Mouse (Mus musculus) CH12.LX (cell line): ENCODE data around the gene Cep104. TPM values are rescaled to one million over a fixed set of nuclear protein-coding genes. Genes with fewer than 3 reads are reported as not detected.
A peak's percentile ranks its signal among the peaks of the same experiment; 100 is the strongest.

ENCODE experiments used
- DNase-seq: peaks from one replicate; pipeline ENCODE4 v3.0.0-alpha.2; 2013; ENCODE audit errors: extremely low read depth
- H3K27ac ChIP-seq: 2 replicates; pipeline ENCODE4 v1.5.1; 2012; ENCODE audit warnings: low read depth, mild to moderate bottlenecking, control low read depth, moderate library complexity; ENCODE audit not compliant: insufficient read depth
- H3K27me3 ChIP-seq: replicated peaks from 2 replicates; pipeline ENCODE3; 2012; ENCODE audit warnings: inconsistent platforms
- H3K36me3 ChIP-seq, 2 experiments: replicated peaks in 1 of 2; 2 replicates each; pipeline versions ENCODE3 to v1.6.1; 2012; ENCODE audit warnings: inconsistent platforms in 1 of 2, low read length in 1 of 2, mild to moderate bottlenecking in 1 of 2, mixed read lengths in 1 of 2, moderate library complexity in 1 of 2; ENCODE audit not compliant: control insufficient read depth in 1 of 2, insufficient read depth in 1 of 2
- H3K4me1 ChIP-seq, 2 experiments: 2 replicates each; pipeline ENCODE4 v1.6.1; 2012; ENCODE audit warnings: inconsistent platforms in 1 of 2, moderate library complexity in 1 of 2; ENCODE audit not compliant: insufficient read depth in 2 of 2, control insufficient read depth in 1 of 2
- H3K4me2 ChIP-seq: 2 replicates; pipeline ENCODE4 v1.6.1; 2012; ENCODE audit warnings: low read depth, mild to moderate bottlenecking, control low read depth; ENCODE audit not compliant: poor library complexity, insufficient read depth, severe bottlenecking
- H3K4me3 ChIP-seq, 3 experiments: fragments of 150-350 bp in 1 of 3; sonication (generic) in 1 of 3; replicated peaks in 1 of 3; 2 replicates each; pipeline versions ENCODE3 to v1.5.1; 2011 to 2012; ENCODE audit warnings: low read depth in 2 of 3, low read length in 2 of 3, mild to moderate bottlenecking in 2 of 3, moderate library complexity in 2 of 3, control low read depth in 1 of 3, improper control_type of control experiment in 1 of 3, inconsistent platforms in 1 of 3, mixed read lengths in 1 of 3; ENCODE audit not compliant: poor library complexity in 1 of 3
- H3K79me2 ChIP-seq: replicated peaks from 2 replicates; pipeline ENCODE4 v1.6.1; 2012; ENCODE audit warnings: mild to moderate bottlenecking, moderate library complexity; ENCODE audit not compliant: control insufficient read depth, poor library complexity, insufficient read depth, severe bottlenecking; ENCODE audit errors: extremely low read depth
- H3K9ac ChIP-seq: 2 replicates; pipeline ENCODE4 v1.6.1; 2012; ENCODE audit warnings: low read depth, mild to moderate bottlenecking, control low read depth, moderate library complexity; ENCODE audit not compliant: insufficient read depth
- H3K9me3 ChIP-seq: replicated peaks from 2 replicates; pipeline ENCODE3; 2012; ENCODE audit warnings: low read length, inconsistent platforms, mixed read lengths
- BHLHE40 ChIP-seq: IDR thresholded peaks from 2 replicates; pipeline ENCODE4 v1.6.1; 2011; ENCODE audit warnings: mild to moderate bottlenecking, low read depth, low read length, improper control_type of control experiment
- CHD2 ChIP-seq: IDR thresholded peaks from 2 replicates; pipeline ENCODE4 v1.6.1; 2011; ENCODE audit warnings: low read length, improper control_type of control experiment
- CTCF ChIP-seq, 2 experiments: IDR thresholded peaks in 1 of 2; conservative IDR thresholded peaks in 1 of 2; 2 replicates each; pipeline ENCODE4 v1.5.1; 2011 to 2012; ENCODE audit warnings: low read depth in 2 of 2, low read length in 2 of 2, improper control_type of control experiment in 1 of 2, inconsistent platforms in 1 of 2, mild to moderate bottlenecking in 1 of 2, moderate library complexity in 1 of 2
- EP300 ChIP-seq: IDR thresholded peaks from 2 replicates; pipeline ENCODE4 v1.6.1; 2011; ENCODE audit warnings: low read length, improper control_type of control experiment
- GABPA ChIP-seq: IDR thresholded peaks from 2 replicates; pipeline ENCODE4 v1.6.1; 2012; ENCODE audit warnings: low read depth, low read length, improper control_type of control experiment, inconsistent platforms; ENCODE audit not compliant: insufficient replicate concordance
- HCFC1 ChIP-seq: IDR thresholded peaks from 2 replicates; pipeline ENCODE4 v1.6.1; 2012; ENCODE audit warnings: low read depth, mild to moderate bottlenecking, inconsistent platforms, low read length, improper control_type of control experiment
- IRF4 ChIP-seq: IDR thresholded peaks from 2 replicates; pipeline ENCODE4 v1.6.1; 2014; ENCODE audit warnings: low read depth, mild to moderate bottlenecking, inconsistent platforms, low read length, improper control_type of control experiment
- JUN ChIP-seq: IDR thresholded peaks from 2 replicates; pipeline ENCODE4 v1.6.1; 2011; ENCODE audit warnings: low read depth, mild to moderate bottlenecking, low read length, improper control_type of control experiment, moderate library complexity; ENCODE audit not compliant: insufficient read depth
- MAFK ChIP-seq: IDR thresholded peaks from 2 replicates; pipeline ENCODE4 v1.6.1; 2011; ENCODE audit warnings: low read length, improper control_type of control experiment; ENCODE audit not compliant: insufficient replicate concordance
- MAZ ChIP-seq: IDR thresholded peaks from 2 replicates; pipeline ENCODE4 v1.6.1; 2012; ENCODE audit warnings: low read depth, mild to moderate bottlenecking, inconsistent platforms, low read length, improper control_type of control experiment, moderate library complexity
- MEF2A ChIP-seq: IDR thresholded peaks from 2 replicates; pipeline ENCODE4 v1.6.1; 2014; ENCODE audit warnings: low read depth, mild to moderate bottlenecking, inconsistent platforms, low read length, improper control_type of control experiment, borderline replicate concordance
- MXI1 ChIP-seq: IDR thresholded peaks from 2 replicates; pipeline ENCODE4 v1.6.1; 2011; ENCODE audit warnings: mild to moderate bottlenecking, low read depth, low read length, improper control_type of control experiment
- MYC ChIP-seq: IDR thresholded peaks from 2 replicates; pipeline ENCODE4 v1.6.1; 2011; ENCODE audit warnings: low read depth, mild to moderate bottlenecking, improper control_type of control experiment, low read length
- NELFE ChIP-seq: IDR thresholded peaks from 2 replicates; pipeline ENCODE4 v1.6.1; 2011; ENCODE audit warnings: low read depth, low read length, improper control_type of control experiment
- POLR2A ChIP-seq: IDR thresholded peaks from 2 replicates; pipeline ENCODE4 v1.6.1; 2011; ENCODE audit warnings: low read depth, mild to moderate bottlenecking, improper control_type of control experiment, low read length
- POLR2AphosphoS2 ChIP-seq: IDR thresholded peaks from 2 replicates; pipeline ENCODE4 v1.6.1; 2011; ENCODE audit warnings: low read depth, low read length, improper control_type of control experiment
- RAD21 ChIP-seq: IDR thresholded peaks from 2 replicates; pipeline ENCODE4 v1.6.1; 2011; ENCODE audit warnings: low read depth, mild to moderate bottlenecking, low read length, improper control_type of control experiment, moderate library complexity
- RCOR1 ChIP-seq: conservative IDR thresholded peaks from 2 replicates; pipeline ENCODE4 v1.6.1; 2012; ENCODE audit warnings: low read depth, mild to moderate bottlenecking, inconsistent platforms, low read length, improper control_type of control experiment
- SMC3 ChIP-seq: IDR thresholded peaks from 2 replicates; pipeline ENCODE4 v1.6.1; 2011; ENCODE audit warnings: low read depth, low read length, improper control_type of control experiment
- TBP ChIP-seq: conservative IDR thresholded peaks from 2 replicates; pipeline ENCODE4 v1.6.1; 2011; ENCODE audit warnings: low read depth, low read length, improper control_type of control experiment
- TCF12 ChIP-seq: IDR thresholded peaks from 2 replicates; pipeline ENCODE4 v1.6.1; 2014; ENCODE audit warnings: low read depth, mild to moderate bottlenecking, inconsistent platforms, low read length, improper control_type of control experiment
- ZMIZ1 ChIP-seq: IDR thresholded peaks from 2 replicates; pipeline ENCODE4 v1.6.1; 2012; ENCODE audit warnings: low read depth, mild to moderate bottlenecking, inconsistent platforms, low read length, improper control_type of control experiment
- dilution Hi-C: fragments of 300-500 bp; cut with MboI; formaldehyde crosslinking; loops from 2 replicates; pipeline ENCODE4 v1.14.3; 2020; ENCODE audit warnings: low sequenced_read_pairs; ENCODE audit not compliant: extremely low pct_unique_long_range_greater_than_20kb, extremely low pct_ligation_motif_present
- in situ Hi-C: fragments of 300-500 bp; cut with MboI; formaldehyde crosslinking; loops from 3 replicates; pipeline ENCODE4 v1.14.3; 2019; ENCODE audit warnings: low sequenced_read_pairs, low pct_ligation_motif_present, low pct_unique_long_range_greater_than_20kb, mixed read lengths
- polyA plus RNA-seq: library from polyadenylated mRNA; unstranded; fragments of >175 nt; gene quantifications from 2 replicates; pipeline ENCODE4 v1.2.1, GENCODE M21; 2012; ENCODE audit warnings: low read depth; ENCODE audit not compliant: insufficient read length
- total RNA-seq, 2 experiments: library from RNA; depleted of rRNA; stranded (reverse); fragments of 300-350 nt in 1 of 2; fragments of >200 nt in 1 of 2; gene quantifications; 2 replicates each; pipeline ENCODE4 v1.2.3; 2012 to 2014

The Cep104 gene
- total and polyA plus RNA-seq, 3 experiments: 4.6 to 10.9 (median 7.0) TPM

DNA sequence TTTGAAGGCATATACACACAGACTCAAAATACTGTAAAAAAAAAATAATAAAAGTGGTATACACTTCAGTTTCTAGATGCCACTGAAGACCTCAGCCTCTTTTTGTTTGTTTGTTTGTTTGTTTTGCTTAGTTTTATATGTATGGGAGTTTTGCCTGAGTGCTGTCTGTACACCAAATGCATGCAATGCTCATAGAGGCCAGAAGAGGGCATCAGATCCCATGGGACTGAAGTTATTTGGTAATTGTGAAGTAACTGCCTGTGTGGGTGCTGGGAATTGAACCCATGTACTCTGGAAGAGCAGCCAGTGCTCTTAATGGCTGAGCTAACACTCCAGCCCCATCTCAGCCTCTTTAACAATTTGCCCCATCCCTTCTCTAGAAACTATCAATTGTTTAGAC, 53.7 kb downstream of the Cep104 start:
- Histone ChIP-seq H3K9ac (no peak overlapping the region), H3K36me3 (no peaks in the 10 kb centered on the region)
- peak; percentile 43 for DNase-seq
- peak; percentile 46 for TF ChIP-seq RAD21
- 0 out of 2 replicates have a peak, but pooled peaks have one; percentile 7 for TF ChIP-seq SMC3
- TF ChIP-seq TCF12: no peak
- TF ChIP-seq IRF4: no peak
- no peak for TF ChIP-seq HCFC1
- no peak for TF ChIP-seq MXI1
- TF ChIP-seq MEF2A: no peak
- TF ChIP-seq POLR2A: no peak
- TF ChIP-seq MAFK: no peak
- TF ChIP-seq BHLHE40: no peak
- TF ChIP-seq POLR2AphosphoS2: no peak
- peak; percentile 34 to 62; a peak in 3 of 4 replicates for TF ChIP-seq CTCF (conservative IDR thresholded peaks at IDR 0.05 in 1 of 2, IDR thresholded peaks at IDR 0.05 in 1 of 2; ENCODE audit: low read depth in 2 of 2, low read length in 2 of 2)
- TF ChIP-seq MAZ: no peak
- no peak for TF ChIP-seq CHD2
- TF ChIP-seq JUN: no peak
- TF ChIP-seq, all 38 proteins: peak for 3
- in situ Hi-C loops: loop anchor here (25.0 kb wide), 1 partner anchor 784 kb away; no protein-coding TSS in a partner anchor
- H3K27me3 ChIP-seq: peaks cover 40% of the 10 kb centered on the region
- no peaks in the 10 kb centered on the region for H3K79me2 ChIP-seq
- dilution Hi-C loops: no loop called here
- peaks cover 6 to 10% of the 10 kb centered on the region in 2 experiments; a peak in 2 of 4 replicates for H3K4me1 ChIP-seq
- H3K9me3 ChIP-seq: no peaks in the 10 kb centered on the region
- H3K27ac ChIP-seq: no peak overlapping the region
- no peak overlapping the region for H3K4me2 ChIP-seq
- H3K4me3 ChIP-seq: no peak overlapping the region

DNA sequence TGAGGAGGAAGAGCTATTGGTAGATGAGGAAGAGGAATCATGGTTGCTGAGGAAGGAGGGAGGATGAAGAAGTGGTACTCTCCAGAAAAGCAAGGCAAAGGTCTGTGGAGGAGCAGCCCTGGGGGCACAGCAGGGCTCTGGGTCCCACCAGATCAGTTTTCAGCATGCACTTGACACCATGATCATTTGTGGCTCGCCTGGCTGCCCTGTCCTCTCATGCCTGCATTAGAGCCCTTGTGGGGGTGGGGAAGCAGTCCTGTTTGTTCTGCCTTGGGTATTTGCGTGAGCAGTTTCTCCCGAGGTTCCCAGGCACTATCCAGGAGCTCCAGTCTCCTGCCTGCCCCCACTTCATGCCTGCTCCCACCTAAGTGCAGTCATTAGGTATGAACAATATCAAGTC, 62.1 kb downstream of the Cep104 start:
- H3K4me2 ChIP-seq: no peak overlapping the region
- H3K9ac ChIP-seq: no peak overlapping the region
- no peak for DNase-seq
- H3K27ac ChIP-seq: no peak overlapping the region
- in situ Hi-C loops (loop anchor here (25.0 kb wide), 1 partner anchor 775 kb away; no protein-coding TSS in a partner anchor), dilution Hi-C loops (no loop called here)
- no peaks in the 10 kb centered on the region for H3K36me3 ChIP-seq
- no peaks in the 10 kb centered on the region for H3K4me1 ChIP-seq
- H3K9me3 ChIP-seq: no peaks in the 10 kb centered on the region
- no peak overlapping the region for H3K4me3 ChIP-seq
- no peaks in the 10 kb centered on the region for H3K79me2 ChIP-seq
- TF ChIP-seq IRF4 (no peak), EP300 (no peak), BHLHE40 (no peak), GABPA (no peak), TBP (no peak), HCFC1 (no peak), SMC3 (no peak), MYC (no peak), NELFE (no peak), RCOR1 (no peak), CTCF (conservative IDR thresholded peaks at IDR 0.05 in 1 of 2, IDR thresholded peaks at IDR 0.05 in 1 of 2; ENCODE audit: low read depth in 2 of 2, low read length in 2 of 2) (no peak), RAD21 (no peak), MAFK (no peak), POLR2A (no peak), JUN (no peak), ZMIZ1 (no peak), CHD2 (no peak)
- peaks cover 89% of the 10 kb centered on the region for H3K27me3 ChIP-seq
